Mouse (Mus musculus): Measurements from ENCODE around the gene Uba52. TPM values are rescaled to one million over a fixed set of nuclear protein-coding genes. Genes with fewer than 3 reads are reported as not detected.
"Not testable (repeated sequence)": the region's sequence is repeated elsewhere in the genome, so short reads cannot be mapped to it uniquely, and the experiment has no call there.

Uba52 gene
- total RNA-seq, 2 experiments from 2014 or later, result 2,370 to 4,635 TPM

- no peak for ATAC-seq (ENCODE audit: poor library complexity, severe bottlenecking)
Observed at GRCm38 (mm10) chr8:70534281-70534680, 23.7 kb upstream of the Uba52 start.

GRCm38 (mm10) chr8:70530314-70530713 lies 19.7 kb upstream of the Uba52 start:
- no peak for ATAC-seq (ENCODE audit: poor library complexity, severe bottlenecking)

- no peak for ATAC-seq (ENCODE audit: poor library complexity, severe bottlenecking)
Observed at GRCm38 (mm10) chr8:70529741-70530161, 19.1 kb upstream of the Uba52 start.

- ATAC-seq (ENCODE audit: poor library complexity, severe bottlenecking), result no peak
Observed at GRCm38 (mm10) chr8:70529299-70529698, 18.7 kb upstream of the Uba52 start.

GRCm38 (mm10) chr8:70528182-70528797 lies 17.7 kb upstream of the Uba52 start:
- no peak for ATAC-seq (ENCODE audit: poor library complexity, severe bottlenecking)

- ATAC-seq (ENCODE audit: poor library complexity, severe bottlenecking), result peak; percentile 91
Observed at GRCm38 (mm10) chr8:70527512-70528181, 17.0 kb upstream of the Uba52 start, which contains the start of the genes Fkbp8 and Kxd1. Gene Fkbp8, plus strand, starts transcription at chr8:70527724. Gene Kxd1, minus strand, starts transcription at chr8:70527956.

GRCm38 (mm10) chr8:70527111-70527511 lies 16.5 kb upstream of the Uba52 start:
- no peak for ATAC-seq (ENCODE audit: poor library complexity, severe bottlenecking)

- peak; percentile 93 for ATAC-seq (ENCODE audit: poor library complexity, severe bottlenecking)
Observed at GRCm38 (mm10) chr8:70522592-70523403, 12.2 kb upstream of the Uba52 start.

- ATAC-seq (ENCODE audit: poor library complexity, severe bottlenecking), result no peak
Observed at GRCm38 (mm10) chr8:70519606-70520005, 9.0 kb upstream of the Uba52 start.

GRCm38 (mm10) chr8:70519043-70519442 lies 8.4 kb upstream of the Uba52 start:
- no peak for ATAC-seq (ENCODE audit: poor library complexity, severe bottlenecking)

- no peak for ATAC-seq (ENCODE audit: poor library complexity, severe bottlenecking)
Observed at GRCm38 (mm10) chr8:70517940-70518643, 7.5 kb upstream of the Uba52 start.

- ATAC-seq (ENCODE audit: poor library complexity, severe bottlenecking), result no peak
Observed at GRCm38 (mm10) chr8:70513441-70513840, 2.8 kb upstream of the Uba52 start.

- ATAC-seq (ENCODE audit: poor library complexity, severe bottlenecking), result no peak
Observed at GRCm38 (mm10) chr8:70512253-70512903, 1.8 kb upstream of the Uba52 start.

- ATAC-seq (ENCODE audit: poor library complexity, severe bottlenecking), result no peak
Observed at GRCm38 (mm10) chr8:70511770-70512169, 1.2 kb upstream of the Uba52 start.

GRCm38 (mm10) chr8:70511174-70511573 lies 573 bp upstream of the Uba52 start:
- ATAC-seq (ENCODE audit: poor library complexity, severe bottlenecking), result not testable (repeated sequence)

GRCm38 (mm10) chr8:70509281-70509952 lies 1.2 kb downstream of the Uba52 start:
- no peak for ATAC-seq (ENCODE audit: poor library complexity, severe bottlenecking)

GRCm38 (mm10) chr8:70507027-70507393 lies 3.6 kb downstream of the Uba52 start:
- ATAC-seq (ENCODE audit: poor library complexity, severe bottlenecking), result no peak

- peak; percentile 64 for ATAC-seq (ENCODE audit: poor library complexity, severe bottlenecking)
Observed at GRCm38 (mm10) chr8:70506328-70507026, 4.1 kb downstream of the Uba52 start, which contains the start of gene Rex1bd. Gene Rex1bd, minus strand, starts transcription at chr8:70506752.

GRCm38 (mm10) chr8:70505698-70506327 lies 4.8 kb downstream of the Uba52 start:
- 0 out of 2 replicates have a peak, but pooled peaks have one; percentile 0 for ATAC-seq (ENCODE audit: poor library complexity, severe bottlenecking)

Data from megakaryocyte, adult 5-6 weeks (primary cell).